Mouse (Mus musculus): ENCODE data around the gene Fam189a2.

Gene Fam189a2

DNA sequence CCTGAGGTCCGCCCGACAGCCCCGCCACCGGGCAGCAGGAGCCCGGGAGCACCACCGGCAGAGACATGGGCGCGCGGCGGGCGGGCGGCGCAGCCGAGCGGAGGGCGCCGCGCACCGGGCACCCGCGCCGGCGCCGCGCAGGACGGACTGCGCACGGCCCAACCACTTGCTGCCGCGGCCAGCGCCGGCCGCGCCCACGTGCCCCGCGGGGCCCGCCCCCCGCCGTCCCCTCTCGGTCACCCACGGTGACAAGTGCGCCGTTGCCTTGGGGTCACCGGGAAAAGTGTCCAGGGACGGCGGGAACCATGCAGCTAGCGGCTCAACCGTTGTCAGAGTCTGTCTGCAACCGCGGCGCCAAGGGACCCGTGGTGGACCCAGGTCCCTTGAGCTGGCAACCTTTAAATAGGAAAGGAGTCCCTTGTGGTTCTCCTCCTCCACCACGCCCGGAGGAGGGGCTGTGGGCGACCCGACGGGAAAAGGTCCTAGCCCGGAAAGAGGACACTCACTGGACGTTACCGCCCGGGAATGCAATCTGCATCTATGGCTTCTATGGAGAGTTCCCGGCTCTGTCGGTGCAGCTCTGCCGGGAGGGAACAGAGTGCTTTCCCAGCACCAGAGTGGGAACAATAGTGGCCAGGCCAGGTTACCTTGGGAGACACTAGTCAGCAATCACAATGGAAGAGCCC, at the start of gene Fam189a2:
TSS of gene Fam189a2 (minus strand) at position 149 of the 686 bp plus-strand sequence.
- peak; percentile 74 to 86 for DNase-seq

- no peak for DNase-seq
Observed at GRCm38 (mm10) chr19:24077658-24078057, 46.8 kb upstream of the Fam189a2 start.

DNA sequence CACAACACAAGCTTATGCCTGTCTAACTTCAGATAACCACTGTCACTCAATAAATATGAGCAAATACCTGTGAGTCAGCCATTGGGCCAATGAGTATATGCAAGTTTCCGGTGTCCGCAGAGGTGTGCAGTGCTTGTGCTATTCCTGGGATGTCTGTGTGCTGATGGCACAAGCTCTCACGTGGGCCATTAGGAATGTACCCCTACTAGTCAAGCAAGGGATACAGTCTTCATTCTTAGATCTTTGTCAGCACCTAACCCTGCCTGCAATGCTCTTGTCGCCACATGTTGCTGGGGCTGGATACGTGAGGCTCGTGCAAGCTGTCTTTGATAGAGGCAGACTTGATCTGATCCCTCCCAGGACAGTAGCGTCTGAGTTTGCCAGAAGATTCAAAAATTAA, 45.7 kb upstream of the Fam189a2 start:
- DNase-seq: no peak

GRCm38 (mm10) chr19:24075927-24076326, 45.1 kb upstream of the Fam189a2 start:
- DNase-seq: no peak

DNA sequence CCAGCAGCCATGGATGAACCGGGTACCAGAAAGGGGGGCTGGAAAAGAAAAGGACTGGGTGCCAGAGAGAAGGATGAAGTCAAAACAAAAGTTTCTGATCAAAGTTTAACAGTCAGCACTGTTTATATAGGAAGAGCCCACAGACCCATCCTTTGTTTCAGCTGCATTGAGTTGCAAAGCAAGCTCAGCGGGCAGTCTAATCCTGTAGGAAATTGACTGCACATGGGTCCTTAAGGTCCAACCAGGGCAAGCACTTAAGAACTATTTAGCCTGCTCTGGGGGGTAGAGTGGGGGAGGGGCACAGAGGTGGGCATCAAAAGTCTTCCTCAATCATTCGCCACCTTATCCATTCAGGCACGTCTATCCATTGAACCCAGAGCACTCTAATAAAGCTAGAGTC, 42.3 kb upstream of the Fam189a2 start:
- DNase-seq: no peak

GRCm38 (mm10) chr19:24064348-24064895, 33.6 kb upstream of the Fam189a2 start:
- DNase-seq: no peak

- no peak for DNase-seq
Observed at GRCm38 (mm10) chr19:24063585-24063984, 32.8 kb upstream of the Fam189a2 start.

DNA sequence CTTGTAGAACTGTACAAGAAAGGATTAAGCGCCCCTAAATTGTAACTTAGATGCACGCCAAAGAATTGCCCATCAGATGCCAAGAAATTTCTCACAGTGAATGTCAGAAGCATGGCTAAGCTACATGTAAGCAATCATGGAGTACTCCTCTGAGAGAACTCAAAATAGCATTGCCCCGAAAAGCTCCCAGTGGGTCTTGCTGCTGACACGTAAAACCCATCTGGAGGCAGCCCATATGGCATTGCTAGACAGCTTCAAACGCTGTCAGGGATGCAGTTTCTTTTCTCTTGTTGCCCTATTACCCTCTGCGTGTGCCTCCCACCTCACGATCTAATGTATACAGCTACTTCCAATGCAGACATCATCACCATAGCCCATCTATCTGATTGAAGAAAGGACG, 28.0 kb upstream of the Fam189a2 start:
- peak in 1 of 2 experiments; percentile 33 for DNase-seq

DNA sequence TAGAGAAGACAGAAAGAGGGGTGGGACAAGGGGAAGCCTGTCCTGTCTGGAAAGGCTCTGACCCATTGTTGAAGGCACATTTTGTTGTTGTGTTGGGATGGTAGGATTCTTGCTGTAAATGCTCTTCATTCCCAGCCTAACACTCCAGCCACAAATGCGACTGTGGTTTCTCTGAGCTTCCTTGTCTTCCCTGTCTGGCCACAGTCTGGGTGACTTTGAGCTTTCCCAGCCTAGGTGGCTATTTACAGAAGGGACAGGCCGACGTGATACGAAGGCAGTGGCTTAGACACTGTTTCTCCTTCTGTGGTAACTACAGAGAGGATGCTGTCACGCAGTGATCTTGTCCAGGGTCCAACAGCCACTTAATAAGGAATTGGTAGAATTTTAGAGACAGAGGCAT, 27.2 kb upstream of the Fam189a2 start:
- peak in 1 of 2 experiments; percentile 28 for DNase-seq

DNA sequence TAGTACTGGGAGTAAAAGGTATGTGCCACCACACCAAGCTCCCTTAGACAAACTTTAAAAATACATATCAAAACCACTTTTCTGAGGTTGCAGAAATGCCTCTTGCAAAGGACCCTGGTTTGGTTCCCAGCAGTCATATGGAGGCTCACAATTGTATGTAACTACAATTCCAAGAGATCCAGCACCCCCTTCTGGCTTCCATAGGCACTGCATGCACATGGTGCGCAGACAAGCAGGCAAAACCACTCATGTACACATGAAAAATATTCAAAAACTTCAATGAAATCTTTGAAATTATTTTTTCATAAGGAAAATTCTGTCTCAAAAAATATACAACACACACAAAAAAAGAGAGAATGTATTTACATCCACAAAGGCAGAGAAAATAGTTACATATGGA, 26.1 kb upstream of the Fam189a2 start:
- DNase-seq: no peak

DNA sequence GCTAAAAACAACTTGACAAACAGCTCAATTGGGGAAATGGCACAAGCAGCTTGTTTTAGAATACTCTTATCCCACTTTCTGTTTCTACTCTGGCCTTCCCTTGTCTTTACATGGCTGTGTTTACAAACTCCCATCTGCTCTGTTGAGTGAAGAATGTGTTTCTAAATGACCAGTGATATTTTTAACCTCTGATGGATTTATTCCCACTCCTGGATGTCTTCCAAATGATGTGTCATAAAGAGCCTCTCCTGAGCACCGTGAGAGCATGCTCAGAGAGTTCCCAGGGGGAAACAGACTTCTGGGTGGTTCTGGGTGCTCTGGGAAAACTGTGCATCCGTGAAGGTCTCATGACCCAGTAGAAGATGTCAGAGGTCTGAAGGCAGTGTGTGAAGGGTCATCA, 24.1 kb upstream of the Fam189a2 start:
- DNase-seq: peak; percentile 32 to 49

DNA sequence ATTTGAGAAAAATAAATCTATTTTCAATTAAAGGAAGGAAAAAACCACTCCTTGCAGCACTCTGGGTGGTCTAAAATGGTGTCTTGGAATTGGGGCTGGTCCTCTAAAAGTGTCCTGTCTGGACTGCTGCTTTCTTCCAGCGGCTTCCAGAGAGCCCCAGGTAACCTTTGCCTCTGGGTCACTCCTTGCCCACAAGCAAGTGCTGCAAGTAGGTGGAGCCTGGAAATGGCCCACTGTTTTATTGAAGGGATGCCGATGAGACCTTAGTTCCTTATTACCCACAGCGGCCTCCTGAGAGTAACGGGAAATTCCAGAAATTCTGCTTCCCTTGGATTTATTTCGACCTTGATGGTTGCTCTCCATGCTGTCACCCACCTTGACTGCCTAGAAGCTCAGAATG, 23.4 kb upstream of the Fam189a2 start:
- peak in 1 of 2 experiments; percentile 40 for DNase-seq

GRCm38 (mm10) chr19:24050514-24050913, 19.7 kb upstream of the Fam189a2 start:
- no peak for DNase-seq

DNA sequence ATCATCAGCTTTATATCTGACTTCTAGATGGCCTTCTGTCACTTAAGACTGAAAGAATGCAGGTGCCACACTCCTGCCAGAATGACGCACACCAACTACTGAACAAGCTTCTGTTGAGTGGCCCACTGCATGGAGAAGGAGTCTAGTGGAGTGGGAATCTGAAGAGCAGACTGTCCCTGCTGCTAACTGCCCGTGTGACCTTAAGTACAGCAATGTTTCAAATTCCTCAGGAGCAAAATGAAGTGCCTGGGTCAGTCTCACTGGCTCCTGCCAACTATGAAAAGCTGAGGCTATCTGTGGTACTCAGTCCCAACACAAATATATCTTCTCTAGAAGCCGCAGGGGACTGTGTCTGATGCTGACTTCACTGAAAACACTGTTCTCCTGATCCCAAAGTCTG, 18.5 kb upstream of the Fam189a2 start:
- peak; percentile 52 to 80 for DNase-seq

- peak; percentile 50 to 82 for DNase-seq
Observed at GRCm38 (mm10) chr19:24046395-24046993, 15.7 kb upstream of the Fam189a2 start.

GRCm38 (mm10) chr19:24042387-24042786, 11.6 kb upstream of the Fam189a2 start:
- DNase-seq: peak in 1 of 2 experiments; percentile 64

GRCm38 (mm10) chr19:24039061-24039853, 8.4 kb upstream of the Fam189a2 start:
- DNase-seq: peak; percentile 51 to 82

- DNase-seq: no peak
Observed at GRCm38 (mm10) chr19:24034367-24034766, 3.5 kb upstream of the Fam189a2 start.

DNA sequence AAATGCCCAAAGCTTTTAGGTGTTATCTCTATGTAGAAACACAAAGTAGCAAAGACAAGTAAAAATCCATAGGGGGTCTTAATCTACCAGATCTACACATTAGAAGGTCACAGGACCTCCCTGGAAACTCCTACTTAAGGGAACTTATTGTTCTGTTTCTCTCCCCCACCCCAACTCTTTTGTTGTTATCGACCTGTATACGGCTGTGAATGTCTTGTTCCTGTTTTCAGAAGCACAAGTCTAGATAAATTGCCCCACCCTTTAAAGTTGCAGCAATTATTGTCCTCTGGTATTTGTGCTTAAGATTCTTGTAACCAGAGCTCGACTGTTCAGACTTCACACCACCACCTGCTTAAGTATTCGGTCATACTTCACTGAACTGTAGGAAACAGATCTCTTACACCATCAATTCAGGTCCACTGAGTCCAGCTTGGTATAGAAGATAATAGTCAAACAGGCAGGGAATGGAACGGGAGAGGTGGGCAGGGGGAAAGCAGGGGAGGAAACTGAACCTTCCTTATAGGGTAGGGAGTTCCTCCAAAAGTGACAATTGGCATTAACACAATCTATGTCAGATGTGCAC, 1.9 kb upstream of the Fam189a2 start:
- DNase-seq: no peak

DNA sequence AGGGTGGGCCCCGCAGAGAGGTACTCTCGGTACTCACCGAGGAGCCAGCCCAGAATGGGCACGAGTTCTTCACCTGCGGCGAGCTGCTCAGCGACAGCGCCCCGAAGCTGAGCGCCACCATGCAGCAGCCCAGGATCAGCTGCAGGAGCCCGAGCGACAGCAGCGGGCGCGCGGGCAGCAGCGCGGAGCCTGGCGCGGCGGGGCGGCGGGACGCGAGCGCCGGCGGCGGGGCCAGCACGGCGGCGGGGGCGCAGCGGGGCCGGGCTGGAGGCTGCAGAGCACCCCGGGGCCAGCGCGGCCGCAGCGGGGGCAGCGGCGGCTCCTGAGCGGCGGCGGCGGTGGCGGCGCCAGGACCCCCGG, 328 bp downstream of the Fam189a2 start:
- no peak for DNase-seq

GRCm38 (mm10) chr19:24029616-24030510, 956 bp downstream of the Fam189a2 start:
- peak; percentile 59 to 74 for DNase-seq

DNA sequence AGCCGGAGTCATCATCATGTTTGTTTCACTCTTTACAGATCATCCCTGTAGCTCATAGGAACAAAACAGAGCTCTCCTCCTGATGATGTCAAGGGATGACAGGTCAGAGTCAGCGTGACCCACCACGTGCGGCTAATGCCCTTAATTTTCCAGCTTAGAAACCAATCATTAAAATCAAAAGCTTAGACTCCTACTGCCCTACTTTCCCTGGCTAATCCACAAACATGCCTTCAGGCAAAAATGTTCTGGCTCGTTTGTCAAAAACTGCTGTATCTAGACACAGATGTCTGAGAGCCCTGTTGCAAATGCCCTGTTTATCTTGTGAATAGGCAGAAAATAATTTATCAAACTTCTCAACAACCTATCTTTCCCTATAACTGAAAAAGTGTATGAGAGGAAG, 4.9 kb downstream of the Fam189a2 start:
- DNase-seq: no peak

All from lung, postnatal 4 days (tissue).